Mouse (Mus musculus) adrenal gland, adult 8-10 months (tissue): ENCODE measurements at regions not wholly inside any gene's neighbourhood (a gene's known extent, or its start where the extent isn't known, plus 50 kb on each side); places are given as distances from the start of the nearest gene placed in this dataset.

Experiments used
- DNase-seq: peaks from one replicate; pipeline ENCODE4 v3.0.0; 2022

DNA sequence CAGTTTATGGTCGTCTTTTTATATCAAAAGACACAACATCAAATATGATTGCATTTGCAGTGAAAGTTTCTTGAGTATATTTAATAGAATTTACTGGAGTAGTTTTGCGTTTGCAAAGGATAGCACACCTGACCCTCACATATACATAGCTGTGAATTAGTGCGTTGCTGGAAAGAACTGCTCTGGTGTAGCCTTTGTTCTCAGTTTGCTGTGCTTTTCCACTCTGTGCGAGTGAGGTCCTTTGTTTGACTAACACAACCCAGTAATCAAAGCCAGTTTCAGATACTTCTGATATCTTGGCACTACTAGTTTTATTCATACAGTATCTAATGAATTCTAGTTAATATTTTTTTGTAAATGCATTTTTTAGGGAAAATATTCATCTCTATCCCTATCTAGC, 84.7 kb downstream of the Trim52 start:
- no peak for DNase-seq

DNA sequence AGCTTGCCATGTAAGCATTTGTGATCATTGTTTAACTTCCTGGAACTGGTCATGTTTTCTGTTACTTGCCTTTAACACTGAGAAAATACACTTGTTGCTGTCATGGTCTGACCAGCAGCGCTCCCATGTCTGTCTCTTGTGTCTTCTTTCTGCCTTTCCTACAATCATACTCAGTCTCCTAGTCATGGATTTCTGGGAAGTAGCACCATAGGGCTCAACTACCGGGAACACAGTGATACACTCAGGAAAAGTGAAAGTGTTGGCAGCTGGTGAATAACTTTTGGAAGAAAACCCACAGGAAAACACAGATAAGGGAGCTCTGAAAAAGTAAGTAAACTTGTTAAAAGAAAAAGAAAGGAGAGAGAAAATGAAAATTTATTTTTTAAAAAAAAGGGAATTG, 87.6 kb downstream of the Trim52 start:
- no peak for DNase-seq

DNA sequence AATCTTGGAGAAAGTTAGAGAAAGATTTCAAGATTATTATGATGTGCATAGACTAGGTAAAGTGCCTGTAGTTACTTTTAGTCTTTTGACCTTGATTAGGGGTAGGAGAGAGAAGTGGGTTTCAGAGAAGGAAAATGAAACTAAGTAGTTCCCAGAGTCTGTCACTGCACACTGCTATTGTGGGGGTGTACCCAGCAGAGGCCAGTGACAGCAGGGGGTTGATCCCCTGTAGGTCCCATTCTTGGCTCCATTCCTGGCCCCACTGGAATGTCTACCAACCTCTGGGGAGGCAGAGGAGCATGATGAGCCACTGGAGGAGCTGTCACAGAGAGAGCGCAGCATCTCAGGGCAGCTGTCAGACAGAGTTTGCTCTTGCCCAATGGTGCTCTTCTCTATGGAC, 88.1 kb downstream of the Trim52 start:
- DNase-seq = no peak

DNA sequence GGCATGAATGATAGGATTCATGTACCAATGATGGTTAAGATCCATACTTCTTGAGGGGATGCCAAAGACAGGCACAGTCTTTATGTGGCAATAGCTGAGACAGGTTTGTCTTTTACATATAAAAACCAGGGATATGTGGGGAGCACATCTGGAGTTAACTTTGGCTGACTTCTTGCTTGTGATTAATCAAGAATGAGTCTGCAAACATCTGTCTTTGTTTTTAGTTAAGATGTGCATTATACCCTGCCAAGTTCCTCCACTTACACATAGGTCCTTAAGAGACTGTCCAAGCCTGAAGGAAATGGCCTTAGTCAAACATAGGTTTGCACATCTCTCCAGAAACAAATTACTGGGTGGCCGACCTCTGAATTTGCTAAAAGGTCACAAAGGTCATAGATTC, 91.8 kb downstream of the Trim52 start:
- no peak for DNase-seq

DNA sequence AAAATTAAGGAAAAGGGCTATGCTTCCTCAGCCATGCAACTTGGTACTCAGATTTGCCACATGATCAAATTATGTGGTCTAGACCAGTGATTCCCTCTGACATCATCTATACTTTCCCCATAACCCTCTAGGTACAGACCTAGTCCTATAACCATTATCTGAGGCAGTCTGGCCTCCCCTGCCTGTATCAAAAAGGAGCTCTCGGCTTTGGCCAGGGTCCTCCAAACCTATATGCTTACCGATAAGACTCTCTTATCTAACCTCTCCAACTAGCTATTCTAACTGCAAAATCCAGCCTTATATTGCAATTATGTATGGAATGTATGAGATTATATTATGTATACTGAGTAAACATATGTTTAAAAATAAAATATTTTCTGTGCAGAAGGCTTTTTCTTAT, 93.1 kb downstream of the Trim52 start:
- no peak for DNase-seq

DNA sequence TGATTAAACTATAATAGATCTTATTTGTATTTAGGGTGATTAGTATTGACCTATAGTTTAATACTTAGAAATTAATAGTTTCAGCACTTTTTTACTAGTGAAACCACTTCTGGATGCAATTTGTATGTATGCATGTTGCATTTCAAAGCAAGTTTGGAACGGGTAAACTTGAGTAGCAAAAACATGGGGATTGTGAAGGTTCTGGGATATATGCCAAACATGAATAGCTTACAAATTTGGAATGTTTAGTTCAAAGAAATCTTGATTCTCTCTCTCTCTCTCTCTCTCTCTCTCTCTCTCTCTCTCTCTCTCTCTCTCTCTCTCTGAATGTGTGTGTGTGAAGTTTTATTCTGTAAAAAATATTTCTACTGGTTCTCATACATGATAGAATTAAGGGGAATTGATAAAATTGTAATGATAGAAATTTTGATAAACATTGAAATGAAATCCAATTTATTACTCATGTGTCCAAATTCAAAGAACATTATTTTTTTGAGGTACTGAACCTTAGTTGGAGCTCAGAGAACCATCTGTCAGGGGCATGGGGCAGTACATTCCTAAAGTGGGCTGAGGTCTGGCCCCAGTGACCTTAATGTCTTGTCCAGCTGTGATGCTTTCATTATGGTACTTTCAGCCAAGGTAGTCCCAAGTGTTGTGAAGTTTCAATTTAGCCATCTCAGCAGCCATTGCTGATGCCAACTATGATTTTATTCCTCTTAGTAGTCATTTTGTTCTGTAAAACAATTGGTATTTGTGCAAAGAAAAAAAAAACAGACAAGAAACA, 93.7 kb downstream of the Trim52 start:
- no peak for DNase-seq

DNA sequence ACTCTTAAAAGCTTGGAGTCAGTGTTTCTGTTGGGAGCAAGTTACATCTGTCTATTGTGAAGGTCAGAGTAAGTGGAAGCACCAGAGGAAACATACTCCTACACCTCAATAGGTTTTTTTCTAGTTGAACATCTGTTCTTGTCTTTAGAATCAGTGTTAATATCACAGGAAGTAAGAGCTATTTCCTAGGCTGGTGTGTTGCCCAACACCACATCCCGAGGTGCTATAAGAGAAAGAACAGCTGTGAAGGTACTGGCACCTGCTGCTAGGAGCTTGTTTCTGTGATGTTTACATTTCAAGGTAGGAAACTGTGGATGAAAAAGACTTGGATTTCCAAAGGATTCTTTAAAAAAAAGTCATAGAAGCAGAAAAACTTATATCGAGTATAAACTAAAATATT, 105.1 kb downstream of the Trim52 start:
- DNase-seq = no peak

DNA sequence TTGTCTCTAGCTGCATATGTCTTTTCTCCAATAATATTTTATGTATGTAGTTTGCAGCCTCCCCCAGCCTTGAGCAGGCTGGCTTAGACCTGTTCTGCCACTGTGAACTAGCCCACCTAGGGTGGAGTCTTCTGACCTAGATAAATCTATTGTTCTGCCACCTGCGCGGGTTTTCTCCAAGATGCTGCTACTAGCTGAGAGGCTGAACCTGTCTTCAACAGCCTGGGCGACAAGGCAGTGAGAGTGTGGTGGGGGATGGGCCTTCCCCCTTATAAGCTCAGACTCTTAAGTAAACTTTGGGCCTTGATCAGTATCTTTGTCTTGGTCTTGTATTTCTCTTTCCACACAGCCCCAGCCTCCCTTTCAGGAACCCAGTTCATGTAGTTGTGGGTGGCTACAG, 111.7 kb downstream of the Trim52 start:
- DNase-seq = no peak

DNA sequence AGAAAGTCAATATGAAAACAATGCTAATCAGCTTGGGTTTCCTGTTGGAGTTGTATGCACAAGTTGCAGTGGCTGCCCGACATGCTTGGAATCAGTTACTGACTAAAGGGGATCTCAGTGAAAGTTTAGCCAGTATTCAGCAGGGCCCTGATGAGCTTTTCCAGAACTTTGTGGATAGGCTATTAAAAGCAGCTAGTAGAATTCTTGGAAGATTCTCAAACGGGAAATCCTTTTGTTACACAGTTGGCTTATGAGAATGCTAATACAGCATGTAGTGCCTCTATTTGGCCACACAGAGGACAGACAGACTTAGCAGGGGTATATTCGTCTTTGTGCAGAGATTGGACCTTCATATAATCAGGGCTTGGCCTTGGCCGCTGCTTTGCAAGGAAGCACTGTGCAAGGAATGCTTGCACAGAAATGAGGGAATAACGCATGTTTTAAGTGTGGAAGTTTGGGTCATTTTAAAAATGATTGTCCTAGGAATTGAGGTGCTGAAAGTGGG, 113.3 kb downstream of the Trim52 start:
- DNase-seq = no peak

DNA sequence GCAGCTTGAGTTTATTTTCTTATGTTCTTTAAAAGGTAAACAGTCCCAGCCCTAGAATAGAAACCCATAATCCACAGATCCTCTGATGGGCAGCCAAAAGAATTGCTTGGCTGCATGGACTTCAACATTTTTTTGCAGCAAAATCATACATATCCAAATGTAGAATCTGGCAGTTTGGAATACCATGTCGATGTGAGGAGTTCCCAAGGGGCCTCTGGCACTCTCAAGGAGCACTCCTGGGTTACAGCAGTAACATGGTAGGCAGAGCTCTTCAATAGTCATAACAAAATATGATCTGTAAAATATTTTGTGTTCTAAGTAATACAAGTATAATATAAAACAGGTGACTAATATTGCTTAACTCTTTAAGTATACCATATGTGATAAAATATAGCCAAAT, 119.4 kb downstream of the Trim52 start:
- no peak for DNase-seq

DNA sequence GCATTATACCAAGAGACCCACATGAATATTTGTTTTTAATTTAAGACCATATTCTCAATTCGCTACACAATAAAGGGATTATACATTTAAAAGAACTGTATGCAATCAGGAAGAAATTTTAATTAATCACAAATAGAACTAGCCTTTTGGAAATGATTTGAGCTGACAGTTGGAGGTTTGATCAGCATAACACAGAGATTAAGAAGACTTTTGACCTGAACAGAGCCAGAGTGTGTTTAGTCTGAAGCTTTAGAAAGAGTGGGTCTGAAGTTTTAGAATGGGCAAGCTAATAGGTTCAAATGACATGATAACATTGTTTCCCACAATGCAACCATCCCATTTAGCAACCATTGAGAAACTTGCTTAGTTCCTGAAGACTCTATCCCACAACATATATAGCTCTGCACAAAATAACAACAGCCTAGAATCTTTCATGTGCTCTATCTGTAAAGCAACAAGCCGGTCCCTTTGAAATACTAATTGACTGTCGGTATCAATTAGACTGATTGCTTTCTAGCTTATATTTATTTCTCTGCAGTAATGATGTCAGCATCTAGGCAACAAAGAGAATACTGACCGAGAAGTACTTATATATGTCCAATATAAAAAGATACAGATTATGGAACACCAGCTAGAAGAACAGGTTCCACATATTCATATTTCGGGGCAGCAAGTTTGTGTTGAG, 135.9 kb downstream of the Trim52 start:
- DNase-seq = no peak

DNA sequence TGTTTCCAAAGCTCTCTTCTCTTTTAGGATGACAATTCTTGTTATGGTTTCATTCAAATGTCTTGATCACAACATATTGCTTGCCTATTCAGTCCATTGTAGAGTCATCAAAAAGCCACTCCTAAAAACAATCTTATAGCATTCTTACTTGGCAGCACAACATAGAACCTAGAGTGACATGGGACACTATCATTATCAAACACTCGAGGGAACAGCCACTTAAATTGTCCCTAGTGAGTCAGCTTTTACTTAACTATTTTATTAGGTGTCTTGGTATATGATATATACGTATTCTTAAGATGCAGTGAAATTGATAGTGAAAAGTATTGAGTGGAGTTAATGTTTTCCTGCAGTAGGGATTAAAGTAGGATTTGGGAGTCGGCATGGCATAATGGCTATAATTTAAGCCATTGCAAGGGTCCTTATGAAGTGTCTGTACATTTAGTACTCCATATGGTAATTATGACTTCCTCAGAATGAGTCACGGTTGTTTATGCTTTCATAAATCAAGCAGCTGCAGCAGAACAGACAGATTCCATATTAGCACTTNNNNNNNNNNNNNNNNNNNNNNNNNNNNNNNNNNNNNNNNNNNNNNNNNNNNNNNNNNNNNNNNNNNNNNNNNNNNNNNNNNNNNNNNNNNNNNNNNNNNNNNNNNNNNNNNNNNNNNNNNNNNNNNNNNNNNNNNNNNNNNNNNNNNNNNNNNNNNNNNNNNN, 153.6 kb downstream of the Trim52 start:
- DNase-seq = no peak

DNA sequence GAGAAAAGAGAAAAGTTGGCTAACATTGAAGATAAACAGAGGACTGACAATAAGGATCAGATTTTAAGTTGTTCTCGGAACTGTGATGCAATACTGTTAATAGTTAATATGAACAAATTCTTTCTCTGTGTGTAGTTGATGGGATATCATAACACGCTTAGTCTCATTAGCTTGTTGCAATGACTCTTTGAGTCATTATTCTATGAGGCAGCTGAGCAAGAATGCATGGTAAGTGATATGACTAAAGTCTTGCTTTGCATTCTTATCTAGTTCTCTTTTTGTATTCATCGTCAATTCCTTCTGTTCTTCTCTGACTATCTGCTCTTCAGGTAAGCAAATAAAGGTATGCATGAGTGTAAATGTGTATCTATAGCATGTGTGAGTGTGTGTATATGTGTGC, 159.3 kb downstream of the Trim52 start:
- DNase-seq = no peak

DNA sequence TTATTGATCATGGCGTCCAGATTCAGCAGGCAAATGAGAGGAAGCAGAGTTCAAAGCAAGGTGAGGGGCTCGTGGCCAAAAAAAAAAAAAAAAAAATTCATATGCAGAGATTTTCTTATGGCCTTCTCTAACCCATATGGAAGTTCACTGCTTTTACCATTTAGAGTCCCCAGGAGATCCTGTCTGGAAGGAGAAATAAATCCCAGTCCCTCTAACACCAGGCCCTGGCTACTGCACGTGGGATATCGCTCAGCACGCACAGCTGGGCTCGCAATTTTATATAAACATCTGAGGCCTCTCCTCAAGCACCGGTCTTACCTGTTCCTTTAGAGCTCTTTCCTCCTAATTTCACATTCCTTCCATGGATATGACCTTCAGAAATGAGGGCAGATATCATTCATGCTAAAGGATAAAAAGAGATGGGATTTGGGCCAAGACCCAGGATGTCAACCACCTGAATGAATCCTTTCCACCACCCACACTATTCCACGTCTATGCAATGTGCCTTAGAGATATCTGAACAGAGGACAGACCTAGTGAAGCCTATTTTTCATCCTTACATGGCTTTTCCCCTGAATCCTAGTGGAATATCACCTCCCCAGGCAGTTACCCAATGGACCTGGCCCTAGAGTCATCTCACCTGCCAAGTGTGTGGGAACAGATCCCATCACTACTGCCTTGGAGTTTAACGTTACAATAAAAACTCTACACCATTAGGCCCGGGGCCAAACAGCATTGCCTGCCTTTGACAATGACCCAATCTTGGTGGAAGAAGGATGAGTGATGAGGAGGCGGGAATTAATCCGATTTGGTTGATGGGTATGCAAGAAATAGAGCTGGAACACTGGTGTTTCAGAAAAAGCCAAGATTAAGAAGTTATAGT, 161.9 kb downstream of the Trim52 start:
- DNase-seq = no peak

DNA sequence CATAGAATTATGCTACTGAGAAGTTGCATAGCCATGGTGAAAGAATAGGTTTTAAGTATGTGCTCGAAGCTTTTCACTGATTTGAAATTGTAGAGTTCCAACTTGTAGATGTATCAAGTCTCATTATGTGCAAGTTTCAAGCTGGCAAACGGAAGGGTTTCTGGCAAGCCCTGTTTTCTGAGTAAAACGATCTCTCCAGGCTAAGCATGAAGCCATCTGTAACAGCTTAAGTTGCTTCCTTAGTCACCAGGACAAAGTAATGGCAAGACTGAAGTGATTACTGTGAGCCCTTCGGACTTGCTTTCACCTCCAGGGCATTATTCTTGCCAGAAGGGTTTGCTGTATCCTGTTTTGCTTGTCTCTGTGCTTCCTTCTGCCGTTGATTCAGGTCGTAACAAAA, 163.7 kb downstream of the Trim52 start:
- DNase-seq = no peak

DNA sequence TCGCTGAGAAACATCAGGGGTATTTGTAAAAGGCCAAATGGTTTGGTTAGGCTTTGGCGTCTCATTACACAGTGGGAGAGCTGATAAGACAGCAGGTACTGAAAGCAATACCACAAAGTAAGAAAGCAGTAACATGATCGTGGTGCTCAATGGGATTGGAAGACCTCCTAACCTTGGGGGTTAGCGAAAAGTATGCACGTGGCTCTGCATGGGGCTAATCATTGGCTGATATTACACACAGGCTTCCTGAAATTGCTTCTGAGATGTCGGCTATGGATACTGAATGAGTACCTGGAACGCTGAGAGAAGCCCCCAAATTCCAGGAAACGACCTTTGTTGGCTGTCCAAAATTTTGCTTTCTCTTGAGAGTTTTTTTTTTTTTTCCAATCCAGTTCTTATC, 207.6 kb downstream of the Trim52 start:
- DNase-seq = no peak

DNA sequence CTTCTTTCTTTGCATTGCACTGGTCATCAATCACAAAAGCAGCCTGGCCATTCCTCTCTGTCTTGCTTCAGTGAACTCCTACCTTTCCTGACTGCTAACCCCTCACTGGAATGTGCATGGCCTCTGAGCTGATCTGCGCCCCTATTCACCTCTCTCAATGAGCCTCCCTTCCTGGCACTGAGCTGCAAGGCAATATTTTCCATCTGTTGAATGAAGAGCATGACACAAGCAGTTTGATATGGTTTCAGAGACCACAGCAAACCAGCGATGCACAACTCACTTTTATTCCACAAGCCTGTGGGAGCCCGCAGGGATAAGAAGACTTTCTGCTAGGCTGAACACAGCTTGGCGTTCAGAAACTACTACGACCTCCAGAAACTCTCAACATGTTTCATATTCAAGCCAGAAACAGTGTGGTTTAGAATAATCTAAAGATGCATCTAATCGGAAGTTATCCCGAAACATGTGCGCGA, 208.1 kb downstream of the Trim52 start:
- DNase-seq = no peak

DNA sequence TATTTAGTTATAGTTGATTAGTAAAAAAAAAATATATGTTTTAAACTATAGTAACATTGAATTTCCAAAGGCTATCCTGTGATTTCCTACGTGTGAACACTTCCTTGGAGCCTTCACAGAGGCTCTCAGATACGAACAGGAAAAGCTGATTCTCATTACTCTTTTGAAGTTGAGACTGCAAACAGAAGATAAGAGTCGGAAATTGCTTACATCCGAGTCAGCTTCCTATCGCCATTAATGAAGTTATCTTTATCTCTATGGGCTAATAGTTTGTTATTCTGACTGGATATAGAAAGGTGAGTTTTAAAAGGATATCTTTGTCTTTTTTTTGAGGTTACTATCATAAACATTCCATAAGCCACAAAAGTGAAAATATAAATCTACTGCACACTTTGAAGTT, 212.8 kb downstream of the Trim52 start:
- DNase-seq = no peak

DNA sequence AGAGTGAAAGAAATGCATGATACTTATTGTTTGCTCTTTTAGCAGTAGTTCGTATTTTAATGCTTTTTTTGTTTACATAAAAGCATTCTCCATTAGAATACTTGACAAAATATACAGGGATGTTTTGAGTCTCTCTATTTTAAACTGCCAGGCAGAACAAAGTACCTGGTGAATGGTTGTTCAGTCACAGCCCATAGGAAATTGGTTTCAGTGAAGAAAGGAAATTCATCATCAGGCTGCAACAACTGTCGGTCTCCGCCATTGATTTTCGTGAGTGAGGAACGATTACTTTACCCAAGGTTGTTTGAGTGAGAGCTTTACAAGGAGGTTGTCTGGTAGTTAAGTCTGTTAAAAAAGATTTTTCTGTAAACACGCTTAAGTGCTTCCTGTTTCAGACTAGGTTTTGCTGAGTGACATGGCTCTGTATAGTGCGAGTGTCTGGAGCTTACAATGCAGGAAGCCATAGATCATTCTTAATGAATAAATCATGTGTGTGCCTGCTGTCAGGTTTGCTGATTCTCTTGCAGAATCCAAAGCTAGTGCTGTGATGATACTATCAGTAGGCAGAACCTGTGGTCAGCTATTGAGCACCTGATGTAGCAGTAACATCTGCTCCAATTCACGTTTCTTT, 221.8 kb downstream of the Trim52 start:
- no peak for DNase-seq

DNA sequence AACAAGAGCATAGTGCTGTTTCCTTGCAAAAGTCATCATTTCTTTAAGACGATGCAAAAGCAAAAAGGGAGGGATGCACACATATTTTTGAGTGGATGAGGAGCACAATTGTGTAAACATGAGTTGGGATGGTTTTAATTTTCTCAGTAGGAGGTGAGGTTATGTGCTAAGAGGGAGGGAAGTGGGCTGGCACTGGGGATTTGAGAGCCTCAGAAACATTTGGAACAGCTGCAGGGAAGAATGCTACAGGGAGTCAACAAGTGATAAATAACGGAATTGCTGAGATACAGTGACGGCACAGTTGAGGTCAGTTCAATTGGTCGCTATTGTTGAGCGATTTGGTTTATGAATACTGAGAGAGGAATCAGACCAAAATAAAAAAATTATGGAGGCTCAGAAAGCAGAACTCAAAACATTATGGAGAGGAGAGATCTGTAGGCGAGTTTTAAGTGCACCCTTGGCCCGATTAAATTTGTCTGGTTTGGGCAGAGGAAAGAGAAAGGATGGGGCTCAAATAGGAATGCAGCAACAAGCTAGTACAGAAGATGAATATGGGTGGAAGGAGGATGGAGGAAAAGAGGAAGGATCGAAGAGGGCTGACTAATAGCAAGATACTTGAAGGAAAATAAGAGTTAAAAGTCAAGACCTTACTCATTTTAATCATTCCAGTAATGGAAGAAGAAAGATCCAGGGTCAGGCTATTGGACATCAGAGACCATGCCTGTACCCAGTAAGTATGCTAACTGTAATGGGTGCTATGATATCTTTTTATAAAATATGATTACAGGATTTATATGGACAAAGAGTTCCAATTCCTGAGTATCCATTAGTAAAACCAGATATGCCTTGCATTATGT, 259.0 kb downstream of the Trim52 start:
- no peak for DNase-seq

DNA sequence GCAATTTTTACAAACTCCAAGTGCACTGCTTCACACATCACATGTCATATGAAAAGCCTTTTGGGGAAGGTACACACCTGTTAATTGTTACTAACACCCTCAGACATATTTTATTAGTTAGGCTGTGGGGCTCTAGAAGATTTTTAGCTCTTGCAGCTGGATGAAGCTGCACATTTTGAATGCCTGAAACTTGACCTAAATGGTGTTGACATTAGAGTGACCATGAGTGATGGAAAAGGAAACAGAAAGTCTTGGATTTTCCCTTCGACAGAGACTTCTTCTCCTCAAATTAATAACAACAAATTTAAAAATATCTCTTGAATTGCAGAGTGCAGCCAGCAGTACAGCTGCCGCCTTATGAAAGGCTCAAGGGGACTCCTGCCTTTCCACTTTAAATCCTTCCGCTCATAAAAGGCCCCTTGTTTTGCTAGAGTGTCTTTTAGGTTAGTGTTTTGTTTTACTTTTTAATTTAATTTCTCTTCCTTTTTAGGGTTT, 259.7 kb downstream of the Trim52 start:
- no peak for DNase-seq
